Mouse (Mus musculus): ENCODE data around the gene Rnf212b. TPM values are rescaled to one million over a fixed set of nuclear protein-coding genes. Genes with fewer than 3 reads are reported as not detected.
A peak's percentile ranks its signal among the peaks of the same experiment; 100 is the strongest.

Rnf212b gene
- polyA plus RNA-seq, 1 experiment from 2014 or later: not detected

GRCm38 (mm10) chr14:54799686-54800085 lies 14.3 kb upstream of the Rnf212b start:
- Histone ChIP-seq H3K4me2 (no peak overlapping the region), H3K9ac (no peak overlapping the region), H3K27me3 (no peaks in the 10 kb centered on the region), H3K27ac (replicated peaks) (no peak overlapping the region), H3K9me3 (replicated peaks) (no peaks in the 10 kb centered on the region), H3K4me3 (replicated peaks) (no peak overlapping the region), H3K4me1 (replicated peaks) (no peaks in the 10 kb centered on the region), H3K36me3 (replicated peaks) (no peaks in the 10 kb centered on the region)
- WGBS (ENCODE audit: insufficient replicate concordance): 43% methylated on average over 10 of the region's 10 CpGs
- ATAC-seq (ENCODE audit: insufficient read depth): no peak

- no peak overlapping the region for H3K27ac ChIP-seq (replicated peaks)
- no peaks in the 10 kb centered on the region for H3K27me3 ChIP-seq
- no peak overlapping the region for H3K4me3 ChIP-seq (replicated peaks)
- H3K4me1 ChIP-seq (replicated peaks): no peaks in the 10 kb centered on the region
- no peak overlapping the region for H3K4me2 ChIP-seq
- WGBS (ENCODE audit: insufficient replicate concordance): 38% methylated on average over 4 of the region's 4 CpGs
- no peak overlapping the region for H3K9ac ChIP-seq
- H3K9me3 ChIP-seq (replicated peaks): no peaks in the 10 kb centered on the region
- no peaks in the 10 kb centered on the region for H3K36me3 ChIP-seq (replicated peaks)
- ATAC-seq (ENCODE audit: insufficient read depth): no peak
Observed at GRCm38 (mm10) chr14:54802428-54802827, 11.5 kb upstream of the Rnf212b start.

- ATAC-seq (ENCODE audit: insufficient read depth): no peak
- Histone ChIP-seq H3K9me3 (replicated peaks) (no peaks in the 10 kb centered on the region), H3K36me3 (replicated peaks) (no peaks in the 10 kb centered on the region), H3K27ac (replicated peaks) (no peak overlapping the region), H3K27me3 (no peaks in the 10 kb centered on the region), H3K4me3 (replicated peaks) (no peak overlapping the region), H3K4me1 (replicated peaks) (no peaks in the 10 kb centered on the region), H3K4me2 (no peak overlapping the region), H3K9ac (no peak overlapping the region)
- WGBS (ENCODE audit: insufficient replicate concordance): 50% methylated on average over 4 of the region's 4 CpGs
Observed at GRCm38 (mm10) chr14:54806124-54806523, 7.8 kb upstream of the Rnf212b start.

GRCm38 (mm10) chr14:54808718-54809667 lies 4.9 kb upstream of the Rnf212b start:
- no peak for ATAC-seq (ENCODE audit: insufficient read depth)
- H3K4me3 ChIP-seq (replicated peaks): no peak overlapping the region
- no peak overlapping the region for H3K27ac ChIP-seq (replicated peaks)
- no peaks in the 10 kb centered on the region for H3K27me3 ChIP-seq
- H3K4me2 ChIP-seq: no peak overlapping the region
- no peak overlapping the region for H3K9ac ChIP-seq
- H3K4me1 ChIP-seq (replicated peaks): no peaks in the 10 kb centered on the region
- H3K36me3 ChIP-seq (replicated peaks): no peaks in the 10 kb centered on the region
- no peaks in the 10 kb centered on the region for H3K9me3 ChIP-seq (replicated peaks)
- 21% methylated on average over 4 of the region's 4 CpGs for WGBS (ENCODE audit: insufficient replicate concordance)

GRCm38 (mm10) chr14:54809668-54810033 lies 4.3 kb upstream of the Rnf212b start:
- Histone ChIP-seq H3K4me1 (replicated peaks) (no peaks in the 10 kb centered on the region), H3K4me3 (replicated peaks) (no peak overlapping the region), H3K9ac (no peak overlapping the region), H3K27me3 (no peaks in the 10 kb centered on the region), H3K9me3 (replicated peaks) (no peaks in the 10 kb centered on the region), H3K36me3 (replicated peaks) (no peaks in the 10 kb centered on the region), H3K4me2 (no peak overlapping the region), H3K27ac (replicated peaks) (no peak overlapping the region)
- 55% methylated on average over 3 of the region's 3 CpGs for WGBS (ENCODE audit: insufficient replicate concordance)
- ATAC-seq (ENCODE audit: insufficient read depth): no peak

GRCm38 (mm10) chr14:54815737-54816136 lies 1.8 kb downstream of the Rnf212b start:
- H3K9me3 ChIP-seq (replicated peaks): no peaks in the 10 kb centered on the region
- no peaks in the 10 kb centered on the region for H3K27me3 ChIP-seq
- no peak overlapping the region for H3K27ac ChIP-seq (replicated peaks)
- no peaks in the 10 kb centered on the region for H3K36me3 ChIP-seq (replicated peaks)
- no peak overlapping the region for H3K4me3 ChIP-seq (replicated peaks)
- H3K4me1 ChIP-seq (replicated peaks): no peaks in the 10 kb centered on the region
- no peak overlapping the region for H3K9ac ChIP-seq
- no peak overlapping the region for H3K4me2 ChIP-seq
- 19% methylated on average over 3 of the region's 3 CpGs for WGBS (ENCODE audit: insufficient replicate concordance)
- ATAC-seq (ENCODE audit: insufficient read depth): no peak

- WGBS (ENCODE audit: insufficient replicate concordance): 34% methylated on average over 2 of the region's 2 CpGs
Observed at GRCm38 (mm10) chr14:54817791-54818190, 3.9 kb downstream of the Rnf212b start.

GRCm38 (mm10) chr14:54822301-54822700 lies 8.4 kb downstream of the Rnf212b start:
- H3K9me3 ChIP-seq (replicated peaks): no peaks in the 10 kb centered on the region
- H3K4me1 ChIP-seq (replicated peaks): no peaks in the 10 kb centered on the region
- ATAC-seq (ENCODE audit: insufficient read depth): no peak
- H3K4me3 ChIP-seq (replicated peaks): no peak overlapping the region
- peak overlapping the region; percentile 8; the same call in 1 of the 2 replicates for H3K4me2 ChIP-seq
- H3K27ac ChIP-seq (replicated peaks): no peak overlapping the region
- no peaks in the 10 kb centered on the region for H3K36me3 ChIP-seq (replicated peaks)
- 70% methylated on average over 2 of the region's 2 CpGs for WGBS (ENCODE audit: insufficient replicate concordance)
- no peak overlapping the region for H3K9ac ChIP-seq
- no peaks in the 10 kb centered on the region for H3K27me3 ChIP-seq

More at GRCm38 (mm10) chr14:54817791-54818190, 3.9 kb downstream of the Rnf212b start:
- Histone ChIP-seq H3K9ac (no peak overlapping the region), H3K4me1 (replicated peaks) (no peaks in the 10 kb centered on the region), H3K4me3 (replicated peaks) (no peak overlapping the region), H3K9me3 (replicated peaks) (no peaks in the 10 kb centered on the region), H3K27ac (replicated peaks) (no peak overlapping the region), H3K4me2 (no peak overlapping the region), H3K36me3 (replicated peaks) (no peaks in the 10 kb centered on the region), H3K27me3 (no peaks in the 10 kb centered on the region)
- no peak for ATAC-seq (ENCODE audit: insufficient read depth)

GRCm38 (mm10) chr14:54823716-54824115 lies 9.8 kb downstream of the Rnf212b start:
- no peaks in the 10 kb centered on the region for H3K9me3 ChIP-seq (replicated peaks)
- no peak overlapping the region for H3K27ac ChIP-seq (replicated peaks)
- no peaks in the 10 kb centered on the region for H3K27me3 ChIP-seq
- H3K4me1 ChIP-seq (replicated peaks): no peaks in the 10 kb centered on the region
- no peak overlapping the region for H3K4me2 ChIP-seq
- no peak overlapping the region for H3K9ac ChIP-seq
- no peaks in the 10 kb centered on the region for H3K36me3 ChIP-seq (replicated peaks)
- WGBS (ENCODE audit: insufficient replicate concordance): 84% methylated on average over 1 of the region's 1 CpGs
- no peak overlapping the region for H3K4me3 ChIP-seq (replicated peaks)
- no peak for ATAC-seq (ENCODE audit: insufficient read depth)

- H3K27me3 ChIP-seq: 0 out of 2 replicates have a peak, but pooled peaks cover 6% of the 10 kb centered on the region
- H3K4me3 ChIP-seq (replicated peaks): no peak overlapping the region
- ATAC-seq (ENCODE audit: insufficient read depth): no peak
- no peak overlapping the region for H3K4me2 ChIP-seq
- H3K9me3 ChIP-seq (replicated peaks): no peaks in the 10 kb centered on the region
- WGBS (ENCODE audit: insufficient replicate concordance): 1% methylated on average over 4 of the region's 4 CpGs
- no peak overlapping the region for H3K27ac ChIP-seq (replicated peaks)
- no peaks in the 10 kb centered on the region for H3K4me1 ChIP-seq (replicated peaks)
- no peaks in the 10 kb centered on the region for H3K36me3 ChIP-seq (replicated peaks)
- no peak overlapping the region for H3K9ac ChIP-seq
Observed at GRCm38 (mm10) chr14:54843461-54843860, 29.5 kb downstream of the Rnf212b start.

GRCm38 (mm10) chr14:54855726-54856125 lies 41.8 kb downstream of the Rnf212b start:
- Histone ChIP-seq H3K27ac (replicated peaks) (no peak overlapping the region), H3K9ac (no peak overlapping the region), H3K4me1 (replicated peaks) (no peaks in the 10 kb centered on the region), H3K27me3 (no peaks in the 10 kb centered on the region), H3K4me2 (no peak overlapping the region), H3K4me3 (replicated peaks) (no peak overlapping the region), H3K9me3 (replicated peaks) (no peaks in the 10 kb centered on the region), H3K36me3 (replicated peaks) (no peaks in the 10 kb centered on the region)
- WGBS (ENCODE audit: insufficient replicate concordance): 72% methylated on average over 3 of the region's 3 CpGs
- no peak for ATAC-seq (ENCODE audit: insufficient read depth)
